Mouse (Mus musculus): Measurements from ENCODE around the gene Mylk.

DNA sequence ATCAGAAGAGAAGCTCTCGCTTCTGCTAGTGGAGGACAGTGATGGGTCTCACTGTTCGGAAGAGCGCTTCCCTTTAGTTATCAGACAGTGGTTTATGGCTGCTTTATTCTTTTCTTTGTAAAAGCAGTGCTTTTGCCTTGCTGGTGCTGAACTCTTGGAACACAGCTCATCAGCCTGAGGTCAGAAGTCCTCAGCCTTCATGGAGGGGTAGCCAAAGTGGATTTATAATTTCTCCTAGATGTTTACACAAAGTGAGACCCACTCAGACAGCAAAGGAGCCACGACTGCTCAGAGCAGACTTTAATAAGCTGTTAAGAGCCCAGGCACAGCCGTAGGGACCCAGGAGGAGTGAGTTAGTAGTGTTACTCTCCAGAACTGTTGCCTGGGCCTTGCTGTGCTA, 194.9 kb downstream of the Mylk start:
- no peak for TF ChIP-seq CTCF (IDR thresholded peaks at IDR 0.05; ENCODE audit: insufficient read depth, low read length)
- no peak for TF ChIP-seq POLR2A (IDR thresholded peaks at IDR 0.05; ENCODE audit: borderline replicate concordance, extremely low read depth, low read depth, low read length)
